Mouse (Mus musculus) kidney, adult 11 months (tissue): Measurements from ENCODE around the gene Tef.

Source experiments
- DNase-seq: peaks from one replicate; pipeline ENCODE4 v3.0.0; 2022

Tef gene

DNA sequence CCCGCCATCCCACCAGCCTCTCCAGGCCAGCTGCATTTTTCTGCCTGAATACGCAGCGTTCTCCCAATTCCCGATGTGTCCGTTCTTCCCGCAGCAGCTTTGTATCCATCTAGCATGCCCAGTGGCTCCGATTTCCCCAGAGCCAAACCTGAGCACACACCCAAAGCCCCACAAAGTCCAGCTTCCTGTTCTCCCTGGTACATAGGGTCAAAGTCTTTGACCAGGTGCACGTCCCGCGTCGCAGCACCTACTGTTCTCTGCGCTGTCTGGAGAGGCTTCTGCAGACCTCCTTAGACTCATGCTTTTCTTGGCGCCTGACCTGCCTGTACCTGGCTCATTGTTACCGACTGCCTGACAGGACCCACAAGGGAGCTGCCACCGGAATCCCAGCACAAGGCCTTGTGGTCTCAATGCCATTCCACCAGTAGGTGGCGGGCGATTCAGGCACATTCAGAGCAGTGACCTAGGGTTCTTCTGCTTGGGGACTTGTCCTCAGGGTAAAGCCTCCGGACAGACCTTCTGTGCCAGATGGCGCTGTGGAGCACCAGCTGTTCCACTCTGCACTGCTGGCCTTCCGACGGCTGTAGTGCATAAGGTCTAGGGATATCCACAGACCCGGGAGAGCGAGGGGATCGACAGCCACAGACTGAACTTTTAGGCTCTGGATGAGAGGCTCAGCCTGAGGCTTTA lies 29.1 kb downstream of the Tef start:
- peak; percentile 93 for DNase-seq

DNA sequence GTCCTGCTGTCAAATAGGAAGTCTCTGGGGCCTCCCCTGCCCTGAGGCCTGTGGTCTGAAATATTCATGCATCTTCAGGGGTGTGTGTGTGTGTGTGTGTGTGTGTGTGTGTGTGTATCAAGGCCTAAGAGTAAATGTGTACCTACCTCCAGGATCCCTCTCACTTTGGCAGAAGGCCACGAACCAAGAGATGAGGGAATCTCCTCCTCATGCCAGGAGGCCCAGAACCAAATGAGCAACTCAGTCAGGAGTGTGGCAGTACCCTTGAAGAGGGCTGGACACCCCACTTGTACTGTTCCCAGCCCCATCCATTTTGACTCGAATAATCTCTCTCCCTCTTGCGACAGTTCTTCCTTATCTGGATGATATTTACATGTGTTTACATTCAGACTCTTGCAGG lies 30.0 kb downstream of the Tef start:
- DNase-seq = peak; percentile 61

DNA sequence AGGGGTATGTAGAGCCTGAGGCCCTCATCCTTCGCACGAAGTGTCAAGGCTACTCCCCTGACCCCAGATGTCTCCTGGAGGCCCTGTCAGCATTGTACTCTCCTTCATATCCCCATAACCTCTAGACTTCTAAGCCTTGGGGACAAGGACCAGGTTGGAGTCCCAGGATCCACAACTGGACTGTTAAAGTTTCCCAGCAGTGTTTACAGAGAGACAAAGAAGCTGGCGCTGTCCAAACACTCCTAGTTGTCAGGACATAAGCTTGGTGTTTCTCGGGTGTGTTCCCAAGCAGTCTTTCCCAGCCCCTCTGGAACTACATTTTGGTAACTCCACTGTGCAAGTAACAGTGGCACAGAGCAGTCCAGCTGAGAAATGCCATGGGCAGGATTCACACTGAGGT lies 31.3 kb downstream of the Tef start:
- DNase-seq = no peak

DNA sequence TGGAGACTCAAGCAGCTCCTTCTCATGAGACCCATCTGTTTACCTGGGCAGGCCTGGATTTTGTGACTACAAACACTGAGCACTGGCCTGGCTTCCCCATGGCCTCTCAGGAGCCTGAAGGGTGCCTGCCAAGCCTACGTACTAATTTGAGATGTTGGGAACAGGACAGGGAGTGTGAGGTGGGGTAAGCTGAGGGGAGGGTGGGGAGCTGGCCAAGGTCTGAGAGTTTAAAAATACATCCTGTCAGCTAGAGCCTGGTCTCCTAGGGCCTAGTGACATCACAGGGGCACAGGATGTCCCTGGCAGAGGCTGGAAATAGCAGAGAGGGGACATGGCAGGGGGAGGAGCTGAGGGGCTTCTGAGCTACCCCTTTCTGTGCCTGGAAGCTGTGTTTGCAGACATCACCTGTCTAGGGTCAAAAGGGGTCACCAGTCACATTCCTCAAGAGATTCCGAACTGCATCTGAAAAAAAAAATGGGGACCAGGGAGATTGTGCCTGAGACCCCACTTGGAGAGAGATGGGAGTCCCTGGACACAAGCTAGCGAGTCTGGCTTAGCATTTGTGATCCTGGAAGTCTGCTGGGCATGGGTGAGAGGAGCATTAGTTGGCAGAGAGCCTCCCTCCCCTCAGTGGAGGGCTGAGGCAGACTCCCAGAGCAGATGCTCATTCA lies 32.1 kb downstream of the Tef start:
- DNase-seq = peak; percentile 21

DNA sequence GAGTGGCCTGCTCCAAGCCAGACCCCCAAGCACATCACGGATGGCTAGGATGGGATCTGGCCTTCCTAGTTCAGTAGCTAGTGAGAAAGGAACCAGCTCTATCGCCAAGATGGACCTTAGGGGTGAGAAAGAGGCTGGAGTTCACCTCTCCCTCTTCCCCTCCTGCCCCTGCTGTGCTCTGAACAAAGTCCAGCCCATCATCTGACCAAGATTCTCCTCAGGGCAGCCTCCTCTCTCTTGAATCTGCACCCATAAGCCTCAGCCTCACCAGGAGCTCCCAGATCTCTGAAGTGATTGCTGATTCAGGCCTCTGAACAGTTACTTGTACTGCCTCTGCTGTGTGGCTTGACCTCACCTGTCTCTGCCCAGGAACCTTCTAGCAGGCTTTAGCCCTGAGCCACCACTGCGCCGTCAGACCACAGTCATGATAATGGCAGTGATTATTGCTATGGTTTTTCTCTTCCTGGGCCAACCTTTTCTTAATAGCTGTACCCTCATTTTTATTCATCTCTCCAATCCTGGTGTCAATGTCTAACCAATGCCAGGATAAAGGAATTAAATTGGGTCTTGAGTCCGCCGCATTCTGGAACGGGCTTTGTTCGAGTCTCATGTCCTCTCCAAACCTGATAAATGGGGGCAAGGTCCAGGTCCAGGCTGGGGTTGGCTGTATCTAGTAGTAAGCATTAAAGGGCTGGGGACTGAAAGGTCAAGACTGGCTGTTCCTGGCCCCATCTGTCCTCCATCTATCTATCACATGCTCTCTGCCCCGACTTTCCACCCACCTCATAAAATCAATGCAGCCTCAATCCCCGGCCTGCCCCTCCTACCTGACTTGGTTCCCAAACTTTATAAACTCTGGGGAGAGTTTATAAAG lies 33.0 kb downstream of the Tef start:
- peak; percentile 81 for DNase-seq

DNA sequence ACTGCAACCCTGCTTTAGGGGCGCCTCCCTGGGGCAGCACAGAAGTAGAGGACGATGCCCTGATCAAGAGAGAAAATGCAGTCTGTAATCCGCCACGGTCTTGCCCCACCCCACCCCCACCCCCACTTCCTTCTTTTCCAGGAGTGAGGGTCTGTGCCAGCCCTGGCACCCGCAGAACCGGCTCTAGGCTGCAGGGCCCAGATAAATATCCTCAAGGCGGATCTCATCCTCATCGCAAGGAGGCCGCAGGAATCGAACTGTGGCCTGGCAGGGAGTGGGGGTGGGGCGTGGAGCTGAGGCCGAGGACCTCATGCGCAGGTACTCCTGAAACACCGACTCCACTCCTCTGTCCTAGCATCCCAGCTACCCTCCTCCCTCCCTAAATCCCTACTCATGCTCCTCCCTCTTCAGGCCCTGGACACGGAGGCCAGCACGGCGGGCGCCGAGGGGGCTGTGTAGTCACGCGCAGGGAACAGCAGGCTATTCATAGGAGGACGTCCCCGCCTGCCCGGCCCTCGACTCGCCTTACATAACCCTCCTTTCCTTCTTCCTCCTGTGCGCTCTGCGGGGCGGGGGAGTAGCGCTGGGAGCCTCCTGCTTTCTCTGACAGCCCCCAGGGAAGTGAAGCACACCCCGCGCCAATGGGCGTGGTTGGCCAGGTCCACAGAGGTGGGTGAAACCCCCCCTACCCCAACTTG lies 34.1 kb downstream of the Tef start:
- peak; percentile 98 for DNase-seq

DNA sequence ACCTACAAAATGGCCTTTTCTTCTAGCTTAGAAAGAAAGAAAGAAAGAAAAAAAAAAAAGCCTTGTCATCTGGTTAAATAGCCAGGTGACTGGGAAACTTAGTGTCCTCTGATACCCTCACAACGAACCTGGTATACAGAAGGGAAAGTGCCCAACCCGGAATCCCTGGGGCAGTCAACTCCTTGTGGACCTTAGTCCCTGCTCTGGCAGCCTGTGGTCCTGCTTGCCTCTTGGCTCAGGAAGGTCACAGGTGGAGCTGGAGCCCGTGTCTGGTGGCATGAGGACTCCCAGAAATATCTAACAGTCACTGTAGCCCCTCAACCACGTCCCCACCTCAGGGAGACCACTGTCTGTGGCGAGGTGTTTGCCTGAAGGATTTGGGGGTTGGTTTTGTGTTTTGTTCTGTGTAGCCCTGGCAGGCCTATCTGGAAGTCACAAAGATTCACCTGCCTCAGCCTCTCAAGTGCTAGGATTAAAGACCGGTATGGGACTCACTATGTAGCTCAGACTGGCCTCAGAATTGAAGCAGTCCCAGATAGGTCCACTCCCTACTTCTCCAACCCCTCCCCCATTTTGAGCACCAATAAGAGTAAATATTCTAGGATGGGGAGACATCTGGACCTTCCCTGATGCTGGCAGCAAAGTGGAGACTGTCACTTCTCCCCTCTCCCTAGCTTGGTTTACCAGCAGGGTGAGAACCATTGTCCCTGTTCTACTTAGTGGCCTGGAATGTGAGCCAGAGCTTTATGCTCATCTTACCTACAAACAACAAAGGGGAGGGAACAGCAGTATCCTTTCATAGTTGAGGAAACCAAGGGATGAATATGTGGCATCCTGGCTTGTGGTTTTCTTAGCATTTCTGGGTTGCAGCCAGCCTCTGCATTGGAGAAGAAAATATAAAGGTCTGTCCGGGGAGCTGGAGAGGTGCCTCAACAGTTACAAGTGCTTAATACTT lies 35.0 kb downstream of the Tef start:
- DNase-seq = peak; percentile 75

DNA sequence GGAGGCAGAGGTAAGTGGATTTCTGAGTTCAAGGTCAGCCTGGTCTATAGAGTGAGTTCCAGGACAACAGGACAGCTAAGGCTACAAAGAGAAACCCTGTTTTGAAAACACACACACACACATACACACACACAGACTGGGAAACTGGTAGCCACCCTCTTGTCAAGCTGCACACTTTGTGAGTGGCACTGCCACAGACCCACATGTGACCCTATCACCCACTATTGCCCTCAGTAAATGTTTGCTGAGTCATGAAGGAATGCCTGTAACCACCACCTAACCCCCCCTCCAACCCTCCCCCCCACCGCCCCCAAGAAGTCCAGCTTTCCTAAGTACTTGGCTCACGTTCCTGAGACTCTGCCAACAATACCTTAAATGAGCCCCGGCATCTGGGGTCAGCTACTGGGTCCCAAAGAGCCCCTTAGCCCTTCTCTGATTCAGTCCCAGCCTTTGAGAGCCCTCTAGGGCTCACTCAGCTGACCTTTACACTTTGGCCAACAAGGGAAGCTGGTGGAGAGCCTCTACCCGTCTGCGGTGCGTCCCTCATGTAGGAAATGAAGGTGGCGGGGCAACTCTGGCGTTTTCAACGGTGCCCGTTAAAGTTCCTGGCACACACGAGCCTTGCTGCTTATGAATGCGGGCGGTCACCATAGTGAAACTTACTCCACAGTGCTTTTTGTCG lies 36.5 kb downstream of the Tef start:
- peak; percentile 76 for DNase-seq

DNA sequence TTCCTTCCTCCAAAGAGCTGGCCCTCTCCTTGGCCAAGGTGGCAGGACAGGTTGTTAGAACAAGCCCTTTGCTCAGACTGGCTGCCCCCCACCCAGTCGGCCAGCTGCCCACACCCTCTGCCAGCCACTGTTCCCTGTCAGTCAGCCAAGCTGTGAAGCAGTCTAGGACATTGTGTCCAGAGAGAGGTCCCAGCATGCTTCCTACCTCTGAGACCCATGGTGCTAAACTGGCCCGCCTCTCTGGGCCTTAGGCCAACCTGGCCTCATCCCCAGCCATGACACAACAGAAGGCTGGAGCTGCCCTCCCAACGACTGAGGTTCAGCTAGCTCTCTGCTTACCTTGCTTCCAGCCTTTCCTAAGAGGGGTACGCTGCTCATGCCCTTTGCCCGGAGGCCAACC lies 37.4 kb downstream of the Tef start:
- peak; percentile 98 for DNase-seq

DNA sequence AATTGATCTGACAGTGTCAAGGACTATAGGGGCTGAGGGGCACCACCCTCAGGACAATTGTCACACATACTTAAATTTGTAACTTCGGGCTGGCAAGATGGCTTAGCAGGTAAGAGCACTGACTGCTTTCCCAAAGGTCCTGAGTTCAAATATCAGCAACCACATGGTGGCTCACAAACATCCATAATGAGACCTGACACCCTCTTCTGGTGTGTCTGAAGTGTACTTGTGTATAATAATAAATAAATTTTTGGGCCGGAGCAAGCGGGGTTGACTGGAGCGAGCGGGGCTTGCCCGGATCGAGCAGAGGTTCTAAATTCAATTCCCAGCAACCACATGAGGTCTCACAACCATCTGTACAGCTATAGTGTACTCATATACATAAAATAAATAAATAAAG lies 38.1 kb downstream of the Tef start:
- no peak for DNase-seq

DNA sequence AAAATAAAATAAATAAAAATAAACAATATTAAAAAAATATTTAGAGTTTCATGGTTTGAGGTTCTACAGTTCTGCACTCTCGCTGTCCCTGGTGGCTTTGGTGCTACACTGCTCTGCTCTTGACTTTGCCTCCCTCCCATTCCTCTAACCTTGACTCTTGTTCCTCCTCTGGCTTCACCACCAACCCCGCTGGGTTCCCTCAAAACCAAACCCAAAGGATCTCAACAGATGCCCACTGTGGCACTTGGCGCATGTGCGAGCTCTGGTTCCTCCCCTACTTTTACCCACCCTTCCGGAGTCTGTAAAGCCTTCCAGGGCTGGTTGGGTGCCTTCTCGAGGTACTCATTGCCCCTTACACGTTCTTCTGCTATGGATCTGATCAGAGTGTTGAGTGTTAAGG lies 40.1 kb downstream of the Tef start:
- no peak for DNase-seq

DNA sequence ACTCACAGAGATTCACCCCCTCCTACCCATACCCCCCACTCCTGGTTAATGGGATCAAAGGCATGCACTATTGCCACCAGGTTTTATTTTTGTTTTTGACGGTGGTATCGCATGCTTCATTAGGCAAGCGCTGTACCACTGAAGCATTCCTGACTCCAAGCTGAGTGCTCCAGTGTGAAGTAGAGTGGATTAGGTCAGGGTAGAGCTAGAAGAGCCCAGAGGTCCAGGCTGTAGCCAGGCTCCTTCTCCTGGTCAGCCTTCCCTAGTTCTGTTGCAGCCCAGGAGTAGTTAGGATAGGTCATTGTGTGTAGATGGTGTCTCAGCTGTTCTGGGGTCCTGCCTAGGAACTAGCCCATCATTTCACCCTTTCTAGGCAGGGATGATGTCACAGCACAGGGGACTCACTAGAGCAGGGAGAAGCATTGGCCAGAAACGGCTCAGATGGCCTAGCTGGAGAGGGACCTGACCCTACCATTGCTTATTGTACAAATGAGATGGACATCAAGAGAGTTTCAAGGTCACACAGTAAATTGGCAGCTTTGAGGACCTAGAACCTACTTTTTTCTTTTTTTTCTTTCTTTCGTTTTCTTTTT lies 42.9 kb downstream of the Tef start:
- DNase-seq = no peak

DNA sequence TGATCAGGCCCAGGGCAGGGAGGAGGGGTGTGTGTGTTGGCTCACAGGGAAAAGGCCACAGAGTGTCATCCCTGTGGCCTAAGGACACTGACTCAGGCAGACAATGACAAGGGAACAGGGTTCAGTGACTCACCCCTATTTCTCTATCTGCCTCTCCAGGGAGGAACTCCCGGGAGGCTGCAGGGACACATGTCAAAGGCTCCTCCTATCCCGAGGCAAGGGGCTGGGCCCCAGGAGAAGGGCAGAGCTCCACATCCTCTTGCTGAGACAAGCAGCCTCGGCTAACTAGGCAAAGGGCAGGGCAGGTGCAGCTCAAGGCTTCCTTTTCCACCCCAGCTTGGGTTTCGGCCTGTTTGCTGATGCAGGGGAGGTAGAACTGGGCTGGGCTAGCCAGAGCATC lies 43.5 kb downstream of the Tef start:
- peak; percentile 88 for DNase-seq

DNA sequence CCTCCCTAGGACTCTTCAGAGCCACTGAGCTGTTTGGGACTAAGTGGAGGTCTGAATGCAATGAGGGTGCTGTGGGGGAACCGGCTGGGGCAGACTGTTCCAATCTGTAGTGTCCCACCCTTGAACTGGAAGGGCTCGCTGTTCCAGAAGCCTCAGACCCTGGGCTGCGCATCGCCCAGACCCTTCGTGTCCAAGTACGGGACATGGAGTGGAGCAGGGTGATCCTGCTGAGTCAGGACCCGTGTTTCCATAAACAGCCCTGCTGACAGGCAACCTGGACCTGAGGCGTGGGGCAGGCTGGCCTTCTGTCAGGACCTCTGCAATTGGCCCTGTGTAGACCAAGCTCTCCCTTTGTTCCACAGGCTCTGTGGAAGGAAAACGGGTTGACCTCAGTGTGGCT lies 44.5 kb downstream of the Tef start:
- no peak for DNase-seq

DNA sequence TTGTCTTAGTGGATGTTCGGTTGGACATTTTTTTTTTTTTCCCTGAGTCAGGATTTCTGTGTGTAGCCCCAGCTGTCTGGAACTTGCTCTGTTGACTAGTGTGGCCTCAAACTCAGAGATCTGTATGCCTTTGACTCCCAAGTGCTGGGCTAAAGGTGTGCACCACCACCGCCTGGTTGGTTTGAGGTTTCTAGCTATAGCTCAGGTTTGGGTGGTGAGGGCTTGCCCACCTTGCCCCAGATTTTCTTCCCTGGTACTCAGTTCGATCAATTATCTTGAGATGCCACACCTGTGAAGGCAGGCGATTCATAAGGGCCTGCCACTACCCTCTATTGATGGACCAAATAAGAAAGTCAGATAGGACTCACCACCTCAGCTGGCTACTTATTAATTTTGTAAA lies 44.9 kb downstream of the Tef start:
- no peak for DNase-seq

DNA sequence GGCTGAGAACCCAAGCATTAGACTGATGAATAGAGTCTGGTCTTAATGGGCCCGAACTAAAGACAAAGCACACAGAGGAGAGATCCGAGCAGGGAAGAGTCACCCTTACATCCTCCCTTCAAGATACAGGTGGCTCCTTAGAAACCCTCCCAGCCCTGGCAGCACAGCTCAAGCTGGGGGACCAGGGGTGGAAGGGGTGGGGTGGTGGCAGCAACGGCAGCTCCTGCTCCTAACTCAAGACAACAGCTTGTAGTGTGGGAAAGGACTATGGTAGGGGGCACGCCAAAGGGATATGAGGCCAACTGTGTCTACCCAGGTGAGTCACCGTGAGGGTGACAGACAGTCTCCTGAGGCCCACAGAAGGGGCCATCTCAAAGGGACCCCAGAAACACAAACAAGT lies 45.6 kb downstream of the Tef start:
- DNase-seq = no peak

DNA sequence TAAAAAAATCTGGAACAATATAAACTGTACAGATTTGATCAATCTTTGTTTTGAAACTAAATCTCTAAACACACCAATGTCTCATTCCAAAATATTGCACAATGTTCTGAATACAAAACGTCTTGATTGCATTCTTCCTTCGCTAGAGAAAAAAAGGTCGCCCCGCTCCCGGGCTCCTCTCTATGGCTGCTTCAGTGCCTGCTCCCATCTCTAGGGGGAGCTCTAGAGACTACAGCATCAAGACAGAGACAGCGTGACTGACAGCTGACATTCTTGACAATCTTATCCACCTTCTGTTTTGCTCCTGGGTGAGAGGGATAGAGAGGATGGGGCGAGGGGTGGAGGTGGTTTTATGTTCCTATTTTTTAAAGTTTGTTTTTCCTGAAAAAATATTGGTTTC lies 46.1 kb downstream of the Tef start:
- DNase-seq = peak; percentile 62

DNA sequence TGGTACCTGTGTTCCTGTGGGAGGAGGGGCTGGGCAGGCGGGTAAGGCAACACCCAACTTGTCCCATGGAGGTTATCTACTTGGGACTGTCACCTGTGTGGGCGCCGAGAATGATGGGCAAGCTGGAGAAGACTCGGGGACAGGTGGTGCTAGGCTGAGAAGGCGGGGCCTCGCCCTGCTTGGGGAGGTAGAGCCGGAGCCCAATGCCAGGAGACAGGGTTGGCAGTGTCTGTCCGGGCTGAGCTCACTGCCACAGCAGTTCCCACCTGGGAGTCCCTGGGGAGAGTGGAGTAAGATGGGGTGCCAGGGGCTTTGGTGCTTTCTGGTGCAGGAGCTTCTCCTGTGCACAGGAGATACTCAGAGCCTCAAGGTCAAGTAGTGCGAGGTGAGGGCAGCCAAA lies 46.9 kb downstream of the Tef start:
- no peak for DNase-seq

DNA sequence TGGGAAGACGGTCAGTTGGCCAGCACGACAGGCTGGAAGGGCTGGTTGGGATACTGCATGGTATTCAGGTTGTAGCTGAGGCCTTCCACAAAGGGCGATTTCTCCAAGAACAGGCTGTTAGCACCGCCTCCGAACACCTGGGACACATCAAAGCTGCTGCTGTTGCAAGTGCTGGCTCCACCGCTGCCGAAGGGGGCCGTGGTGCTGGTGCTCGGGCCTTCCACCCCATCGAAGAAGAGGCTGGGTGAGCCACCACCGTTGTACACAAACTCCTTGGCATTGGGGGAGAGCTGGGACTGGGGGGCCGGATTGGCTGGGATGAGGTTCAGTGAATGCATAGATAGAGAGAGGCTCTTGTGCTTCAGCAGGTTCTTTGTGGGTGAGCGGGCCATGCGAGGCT lies 48.5 kb downstream of the Tef start:
- no peak for DNase-seq

DNA sequence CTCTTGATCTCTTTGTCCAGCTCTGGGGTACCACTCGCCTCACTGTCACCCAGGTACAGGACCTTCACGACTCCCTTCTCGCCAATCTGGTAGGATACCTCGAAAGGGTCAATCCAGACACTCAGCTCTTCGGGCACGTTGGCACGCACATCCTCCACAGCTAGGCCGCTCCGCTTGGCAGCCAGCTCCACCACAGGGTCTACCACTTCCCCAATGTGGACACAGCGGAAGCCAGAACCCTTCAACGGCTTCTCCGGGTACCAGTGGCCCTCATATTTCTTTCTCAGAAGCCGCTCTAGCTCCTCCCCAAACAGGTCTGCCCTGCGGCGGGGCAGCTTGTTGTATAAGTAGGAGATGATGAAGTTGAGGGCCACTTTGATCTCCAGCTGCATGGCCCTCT lies 49.2 kb downstream of the Tef start:
- no peak for DNase-seq

DNA sequence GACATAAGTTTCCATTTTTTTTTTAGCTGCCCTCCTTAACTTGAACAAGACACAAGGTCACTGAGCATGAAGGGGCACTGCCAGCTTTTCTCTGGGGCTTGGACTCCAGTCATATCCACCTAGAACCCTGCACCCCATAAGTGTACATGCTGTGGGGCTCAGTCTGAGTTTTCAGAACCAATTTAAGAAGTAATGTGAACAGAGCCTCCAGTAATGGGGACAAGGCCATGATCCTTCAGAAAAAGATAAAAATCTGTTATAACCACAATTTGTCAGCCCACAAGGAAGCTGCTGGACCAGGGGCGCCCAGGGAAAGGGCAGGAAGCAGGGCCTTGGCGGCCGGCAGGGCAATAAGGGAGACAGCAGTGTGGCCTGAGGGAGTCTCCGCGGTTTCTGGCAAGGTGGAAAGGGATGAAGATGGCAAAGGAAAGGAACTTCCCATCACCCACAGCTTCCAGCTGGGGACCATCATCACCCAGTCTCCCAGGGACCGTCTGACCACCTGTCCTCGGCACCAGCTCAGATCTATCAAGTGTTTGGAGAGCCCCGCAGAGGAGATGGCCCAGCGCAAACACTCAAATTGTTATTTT lies 50.3 kb downstream of the Tef start:
- DNase-seq = no peak
